ENCODE assay signal across 34 mouse cellular contexts in the genomic region with DNA sequence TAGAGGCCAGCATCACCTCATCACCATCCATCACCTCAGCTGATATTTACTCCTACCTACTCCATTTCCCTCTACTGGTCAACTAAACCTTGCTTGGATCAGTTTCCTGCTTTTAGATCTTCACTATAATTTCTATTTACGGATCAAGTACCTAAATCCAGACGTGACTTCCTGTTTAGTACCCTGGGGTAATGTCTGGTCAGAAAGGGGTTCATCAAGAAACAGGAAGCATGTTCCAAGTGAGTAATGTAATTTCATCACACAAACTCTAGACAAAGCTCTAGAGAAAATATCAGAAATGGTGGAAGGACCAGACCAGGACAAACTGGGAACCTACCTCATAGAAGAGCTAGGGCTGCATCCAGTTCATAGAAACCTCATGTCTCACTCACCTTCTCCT.
"Had no signal": no experiment of that assay in that cellular context is flagged by ENCODE, and none has a peak within 500 bp of the region (broad histone marks: within the 10 kb centered on the region; RNA-seq: fewer than 3 reads in every experiment).

No protein-coding gene starts in this region.

- ATAC-seq: hindbrain, embryonic 16.5 days; hindbrain, postnatal 0 days; inflammation-experienced regulatory T-cells, adult 6 months; intestine, embryonic 15.5 days; intestine, embryonic 16.5 days; intestine, postnatal 0 days had no signal

- H3K4me2 ChIP-seq: heart, embryonic 11.5 days; heart, embryonic 12.5 days; heart, embryonic 13.5 days; heart, embryonic 15.5 days; hindbrain, embryonic 12.5 days; hindbrain, embryonic 13.5 days; hindbrain, embryonic 14.5 days; hindbrain, embryonic 15.5 days; intestine, embryonic 15.5 days; kidney, embryonic 15.5 days had no signal

- H3K4me3 ChIP-seq: heart, embryonic 12.5 days; heart, embryonic 13.5 days; heart, embryonic 15.5 days; hindbrain, embryonic 10.5 days; hindbrain, embryonic 12.5 days; hindbrain, embryonic 13.5 days; hindbrain, embryonic 15.5 days; intestine, embryonic 15.5 days; kidney, embryonic 15.5 days; layer of hippocampus, adult 2 months had no signal

- H3K9me3 ChIP-seq: heart, embryonic 12.5 days; heart, embryonic 13.5 days; heart, embryonic 15.5 days; hindbrain, embryonic 10.5 days; hindbrain, embryonic 12.5 days; hindbrain, embryonic 13.5 days; hindbrain, embryonic 15.5 days; intestine, embryonic 15.5 days; kidney, embryonic 15.5 days had no signal

- H3K27me3 ChIP-seq: heart, embryonic 12.5 days; heart, embryonic 13.5 days; heart, embryonic 15.5 days; hindbrain, embryonic 12.5 days; hindbrain, embryonic 13.5 days; hindbrain, embryonic 15.5 days; intestine, embryonic 15.5 days; kidney, embryonic 15.5 days had no signal

- H3K9ac ChIP-seq: heart, embryonic 12.5 days; heart, embryonic 13.5 days; heart, embryonic 15.5 days; hindbrain, embryonic 12.5 days; hindbrain, embryonic 13.5 days; hindbrain, embryonic 14.5 days; hindbrain, embryonic 15.5 days; intestine, embryonic 15.5 days; kidney, embryonic 15.5 days had no signal

- H3K36me3 ChIP-seq: heart, embryonic 12.5 days; heart, embryonic 13.5 days; heart, embryonic 15.5 days; hindbrain, embryonic 10.5 days; hindbrain, embryonic 12.5 days; hindbrain, embryonic 13.5 days; hindbrain, embryonic 15.5 days; intestine, embryonic 15.5 days; kidney, embryonic 15.5 days had no signal

- DNase-seq: heart, postnatal 10 days; heart, postnatal 14 days; heart, postnatal 36 days; heart, postnatal 4 days; kidney, adult 11 months; kidney, adult 18-20 months; kidney, adult 2 months; kidney, adult 8-10 months; kidney, adult 9 months; kidney, postnatal 10 days; kidney, postnatal 14 days; kidney, postnatal 25 days; kidney, postnatal 36 days; kidney, postnatal 4 days; layer of hippocampus, adult 9-11 months; layer of hippocampus, postnatal 36 days had no signal

- H3K27ac ChIP-seq: heart, embryonic 13.5 days; heart, embryonic 15.5 days; hindbrain, embryonic 10.5 days; hindbrain, embryonic 12.5 days; hindbrain, embryonic 13.5 days; hindbrain, embryonic 14.5 days; hindbrain, embryonic 15.5 days; hindbrain, postnatal 0 days; intestine, embryonic 15.5 days; kidney, embryonic 15.5 days; kidney, postnatal 0 days; layer of hippocampus, adult 2 months had no signal

- H3K4me1 ChIP-seq: heart, embryonic 12.5 days; heart, embryonic 13.5 days; heart, embryonic 15.5 days; hindbrain, embryonic 12.5 days; intestine, embryonic 15.5 days; kidney, embryonic 15.5 days had no signal
